Mouse (Mus musculus): Measurements from ENCODE around the gene Olfr967. TPM values are rescaled to one million over a fixed set of nuclear protein-coding genes. Genes with fewer than 3 reads are reported as not detected.

Olfr967 gene
- polyA plus RNA-seq, 1 experiment from 2014 or later = not detected

Other genes starting within 250 kb of the Olfr967 start
- not detected in 2 replicates for gene Olfr957, start 230.4 kb upstream of the Olfr967 start, polyA plus RNA-seq (2015; fragmentation: Nextera tagmentation; extraction: Ambion mirVana)
- not detected in 2 replicates for gene Olfr958, start 192.2 kb upstream of the Olfr967 start, polyA plus RNA-seq (2015; fragmentation: Nextera tagmentation; extraction: Ambion mirVana)
- gene Olfr959, start 170.7 kb upstream of the Olfr967 start, polyA plus RNA-seq (2015; fragmentation: Nextera tagmentation; extraction: Ambion mirVana) = not detected in 2 replicates
- 10.3 and 10.8 TPM in 2 replicates for gene AW551984, start 141.8 kb upstream of the Olfr967 start, polyA plus RNA-seq (2015; fragmentation: Nextera tagmentation; extraction: Ambion mirVana)
- gene Olfr148, start 135.6 kb upstream of the Olfr967 start, polyA plus RNA-seq (2015; fragmentation: Nextera tagmentation; extraction: Ambion mirVana) = not detected in 2 replicates
- gene Olfr960, start 124.9 kb upstream of the Olfr967 start, polyA plus RNA-seq (2015; fragmentation: Nextera tagmentation; extraction: Ambion mirVana) = not detected in 2 replicates
- gene Olfr961, start 101.2 kb upstream of the Olfr967 start, polyA plus RNA-seq (2015; fragmentation: Nextera tagmentation; extraction: Ambion mirVana) = not detected in 2 replicates
- not detected in 2 replicates for gene Olfr963, start 79.0 kb upstream of the Olfr967 start, polyA plus RNA-seq (2015; fragmentation: Nextera tagmentation; extraction: Ambion mirVana)
- gene Olfr149, start 39.1 kb upstream of the Olfr967 start, polyA plus RNA-seq (2015; fragmentation: Nextera tagmentation; extraction: Ambion mirVana) = not detected in 2 replicates
- gene Olfr965, start 34.9 kb upstream of the Olfr967 start, polyA plus RNA-seq (2015; fragmentation: Nextera tagmentation; extraction: Ambion mirVana) = not detected in 2 replicates
- not detected in 2 replicates for gene Olfr150, start 15.3 kb upstream of the Olfr967 start, polyA plus RNA-seq (2015; fragmentation: Nextera tagmentation; extraction: Ambion mirVana)
- not detected in 2 replicates for gene Olfr968, start 37.0 kb downstream of the Olfr967 start, polyA plus RNA-seq (2015; fragmentation: Nextera tagmentation; extraction: Ambion mirVana)
- gene Olfr969, start 44.7 kb downstream of the Olfr967 start, polyA plus RNA-seq (2015; fragmentation: Nextera tagmentation; extraction: Ambion mirVana) = not detected in 2 replicates
- gene Olfr970, start 62.6 kb downstream of the Olfr967 start, polyA plus RNA-seq (2015; fragmentation: Nextera tagmentation; extraction: Ambion mirVana) = not detected in 2 replicates
- gene Olfr971, start 90.6 kb downstream of the Olfr967 start, polyA plus RNA-seq (2015; fragmentation: Nextera tagmentation; extraction: Ambion mirVana) = not detected in 2 replicates
- not detected in 2 replicates for gene Olfr972, start 120.2 kb downstream of the Olfr967 start, polyA plus RNA-seq (2015; fragmentation: Nextera tagmentation; extraction: Ambion mirVana)
- not detected in 2 replicates for gene Olfr229, start 161.1 kb downstream of the Olfr967 start, polyA plus RNA-seq (2015; fragmentation: Nextera tagmentation; extraction: Ambion mirVana)
- not detected in 2 replicates for gene Olfr974, start 191.3 kb downstream of the Olfr967 start, polyA plus RNA-seq (2015; fragmentation: Nextera tagmentation; extraction: Ambion mirVana)
- gene Olfr975, start 205.8 kb downstream of the Olfr967 start, polyA plus RNA-seq (2015; fragmentation: Nextera tagmentation; extraction: Ambion mirVana) = not detected in 2 replicates
- not detected in 2 replicates for gene Olfr976, start 214.9 kb downstream of the Olfr967 start, polyA plus RNA-seq (2015; fragmentation: Nextera tagmentation; extraction: Ambion mirVana)
- not detected in 2 replicates for gene Olfr978, start 245.9 kb downstream of the Olfr967 start, polyA plus RNA-seq (2015; fragmentation: Nextera tagmentation; extraction: Ambion mirVana)